ENCODE assay signal across 9 mouse cellular contexts in genomic region chr4:136834439-136834814, GRCm38 (mm10). TPM values are rescaled to one million over a fixed set of nuclear protein-coding genes. Genes with fewer than 3 reads are reported as not detected.
DNase-seq lines count a peak whose midpoint lies in the region; ATAC-seq and TF ChIP-seq lines count a peak whose summit lies in the region.
"Had no signal": no experiment of that assay in that cellular context is flagged by ENCODE, and none has a peak within 500 bp of the region (broad histone marks: within the 10 kb centered on the region; RNA-seq: fewer than 3 reads in every experiment).

No protein-coding gene starts in this region.

- 11% methylated on average over 12 of the region's 12 CpGs for WGBS in heart, embryonic 14.5 days
- WGBS in forebrain, postnatal 0 days, result 4% methylated on average over 12 of the region's 12 CpGs
- 14% methylated on average over 12 of the region's 12 CpGs for WGBS in midbrain, embryonic 11.5 days

- no peaks in the 10 kb centered on the region for H3K36me3 ChIP-seq in heart, embryonic 14.5 days (ENCODE audit: control insufficient read depth, insufficient read depth, low read length)
- no peaks in the 10 kb centered on the region for H3K36me3 ChIP-seq in forebrain, postnatal 0 days (ENCODE audit: insufficient read depth)
- no peaks in the 10 kb centered on the region for H3K36me3 ChIP-seq in midbrain, embryonic 11.5 days (ENCODE audit: control insufficient read depth, insufficient read depth, low read length)

- peaks cover 6 to 22% of the 10 kb centered on the region in 2 experiments for H3K4me1 ChIP-seq in heart, embryonic 14.5 days (ENCODE audit: control insufficient read depth in 2 of 2, insufficient read depth in 2 of 2, low read length in 2 of 2)
- peaks cover 19% of the 10 kb centered on the region for H3K4me1 ChIP-seq in forebrain, postnatal 0 days (ENCODE audit: insufficient read depth)
- peaks cover 77% of the 10 kb centered on the region for H3K4me1 ChIP-seq in midbrain, embryonic 11.5 days (ENCODE audit: control insufficient read depth, insufficient read depth, low read length)

- TF ChIP-seq CTCF in forebrain, postnatal 0 days (IDR thresholded peaks at IDR 0.05; ENCODE audit: low read depth), result no peak

- no peak for ATAC-seq in heart, embryonic 14.5 days (ENCODE audit: insufficient number of reproducible peaks, insufficient read depth, low FRiP score, low read depth)
- no peak for ATAC-seq in forebrain, postnatal 0 days
- ATAC-seq in midbrain, embryonic 11.5 days (ENCODE audit: low FRiP score), result no peak

- H3K27me3 ChIP-seq in heart, embryonic 14.5 days (ENCODE audit: control insufficient read depth, insufficient read depth, low read length), result peaks cover 91% of the 10 kb centered on the region
- no peaks in the 10 kb centered on the region for H3K27me3 ChIP-seq in forebrain, postnatal 0 days (ENCODE audit: insufficient read depth, low read length)
- H3K27me3 ChIP-seq in midbrain, embryonic 11.5 days (ENCODE audit: control insufficient read depth, insufficient read depth, low read length), result no peaks in the 10 kb centered on the region

- no peak overlapping the region for H3K9ac ChIP-seq in heart, embryonic 14.5 days (ENCODE audit: low read length)
- peak overlapping the region; percentile 87 for H3K9ac ChIP-seq in forebrain, postnatal 0 days
- H3K9ac ChIP-seq in midbrain, embryonic 11.5 days (ENCODE audit: low read length), result peak overlapping the region; percentile 99

- DNase-seq in heart, adult 9 months (ENCODE audit: low spot score in 2 of 2), result no peak
- DNase-seq in NIH3T3 (ENCODE audit: low read depth), result peak; percentile 61
- no peak for DNase-seq in forebrain, postnatal 0 days
- no peak for DNase-seq in midbrain, embryonic 11.5 days (ENCODE audit: low spot score, missing footprints)
- DNase-seq in frontal cortex, postnatal 10 days (ENCODE audit: low spot score in 2 of 2), result no peak
- DNase-seq in layer of hippocampus, postnatal 25 days (ENCODE audit: extremely low spot score in 1 of 2, low spot score in 1 of 2), result no peak
- no peak for DNase-seq in c-Kit-positive CD71-positive TER-119-positive erythroid progenitor cells, embryonic 14.5 days (ENCODE audit: low spot score)

- H3K27ac ChIP-seq in heart, embryonic 14.5 days (replicated peaks in 1 of 2; ENCODE audit: control insufficient read depth in 1 of 2, insufficient read depth in 1 of 2, low read depth in 2 of 2, low read length in 2 of 2), result no peak overlapping the region
- H3K27ac ChIP-seq in forebrain, postnatal 0 days (ENCODE audit: low read depth, low read length), result no peak overlapping the region
- H3K27ac ChIP-seq in midbrain, embryonic 11.5 days (ENCODE audit: low read depth, low read length), result peak overlapping the region; percentile 99
- H3K27ac ChIP-seq: macrophage had no signal

- H3K9me3 ChIP-seq in heart, embryonic 14.5 days (ENCODE audit: control insufficient read depth, low read length), result no peaks in the 10 kb centered on the region
- no peaks in the 10 kb centered on the region for H3K9me3 ChIP-seq in forebrain, postnatal 0 days (ENCODE audit: low read length)
- no peaks in the 10 kb centered on the region for H3K9me3 ChIP-seq in midbrain, embryonic 11.5 days (ENCODE audit: control insufficient read depth, low read length)

- peak overlapping the region; percentile 57 to 69 for H3K4me3 ChIP-seq in heart, embryonic 14.5 days (ENCODE audit: control insufficient read depth in 1 of 2, insufficient read depth in 1 of 2, low read depth in 1 of 2, low read length in 2 of 2)
- peak overlapping the region; percentile 87 for H3K4me3 ChIP-seq in forebrain, postnatal 0 days (ENCODE audit: low read depth, low read length)
- H3K4me3 ChIP-seq in midbrain, embryonic 11.5 days (ENCODE audit: low read depth, low read length), result peak overlapping the region; percentile 100

- peak overlapping the region; percentile 98 for H3K4me2 ChIP-seq in heart, embryonic 14.5 days (ENCODE audit: low read length)
- peak overlapping the region; percentile 89 for H3K4me2 ChIP-seq in forebrain, postnatal 0 days (ENCODE audit: low read depth)
- peak overlapping the region; percentile 88 for H3K4me2 ChIP-seq in midbrain, embryonic 11.5 days

RNA-seq across cellular contexts. Expression of gene Ephb2, which starts 1.4 kb away (rescaled TPM):
- polyA plus RNA-seq in heart, embryonic 14.5 days (2014; fragmentation: Nextera tagmentation; extraction: Ambion mirVana), result 1.4 and 1.6 TPM in 2 replicates
- 79.9 and 85.6 TPM in 2 replicates for total RNA-seq in forebrain, postnatal 0 days (2014; rRNA removed)
- 9.2 and 10.8 TPM in 2 replicates for polyA plus RNA-seq in forebrain, postnatal 0 days (2015; fragmentation: Nextera tagmentation; extraction: Ambion mirVana)
- polyA plus RNA-seq in midbrain, embryonic 11.5 days (2014; fragmentation: Nextera tagmentation; extraction: Ambion mirVana), result 28.8 and 33.7 TPM in 2 replicates
- 10 to 100 TPM; 24.0 to 29.2 TPM for total RNA-seq in layer of hippocampus, postnatal 25 days (2021)

RNA-seq across cellular contexts. Expression of gene C1qb, which starts 51.6 kb away (rescaled TPM):
- 46.7 and 49.3 TPM in 2 replicates for polyA plus RNA-seq in heart, embryonic 14.5 days (2014; fragmentation: Nextera tagmentation; extraction: Ambion mirVana)
- 53.9 and 57.1 TPM in 2 replicates for total RNA-seq in forebrain, postnatal 0 days (2014; rRNA removed)
- polyA plus RNA-seq in forebrain, postnatal 0 days (2015; fragmentation: Nextera tagmentation; extraction: Ambion mirVana), result 67.4 and 78.2 TPM in 2 replicates
- 31.5 and 34.7 TPM in 2 replicates for polyA plus RNA-seq in midbrain, embryonic 11.5 days (2014; fragmentation: Nextera tagmentation; extraction: Ambion mirVana)
- total RNA-seq in layer of hippocampus, postnatal 25 days (2021), result 10 to 100 TPM; 50.7 to 56.9 TPM

RNA-seq across cellular contexts. Expression of gene C1qc, which starts 58.4 kb away (rescaled TPM):
- polyA plus RNA-seq in heart, embryonic 14.5 days (2014; fragmentation: Nextera tagmentation; extraction: Ambion mirVana), result 26.5 and 28.1 TPM in 2 replicates
- total RNA-seq in forebrain, postnatal 0 days (2014; rRNA removed), result 61.9 and 64.6 TPM in 2 replicates
- 46.1 and 49.3 TPM in 2 replicates for polyA plus RNA-seq in forebrain, postnatal 0 days (2015; fragmentation: Nextera tagmentation; extraction: Ambion mirVana)
- polyA plus RNA-seq in midbrain, embryonic 11.5 days (2014; fragmentation: Nextera tagmentation; extraction: Ambion mirVana), result 17.7 and 18.9 TPM in 2 replicates
- 10 to 100 TPM; 37.3 to 45.0 TPM for total RNA-seq in layer of hippocampus, postnatal 25 days (2021)
